Mouse (Mus musculus): Measurements from ENCODE around the gene Pllp.

DNA sequence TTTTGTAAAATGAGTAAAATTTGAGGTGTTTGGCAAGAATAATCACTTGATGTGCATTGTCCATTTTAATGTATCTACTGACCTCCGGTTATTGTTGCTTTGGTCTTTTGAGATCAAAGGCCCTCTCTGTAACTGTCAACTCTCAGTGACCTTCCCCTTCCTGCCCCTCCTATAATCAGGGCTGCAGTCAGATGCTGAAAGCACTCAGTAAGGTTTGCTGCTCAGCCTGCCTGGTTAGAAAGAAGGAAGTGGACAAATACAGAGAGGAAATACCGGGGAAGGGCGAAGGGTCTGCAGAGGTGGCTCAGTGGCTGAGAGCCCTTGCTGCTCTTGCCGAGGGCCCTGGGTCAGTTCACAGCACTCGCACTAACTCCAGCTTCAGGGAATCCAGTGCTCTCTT, 21.7 kb downstream of the Pllp start:
- no peak for TF ChIP-seq POLR2A (IDR thresholded peaks at IDR 0.05; ENCODE audit: low read depth, low read length)
- no peak for TF ChIP-seq CTCF (IDR thresholded peaks at IDR 0.05; ENCODE audit: extremely low read depth, insufficient read depth, insufficient read length, insufficient replicate concordance)
